Mouse (Mus musculus) lung, adult 2 months (tissue): ENCODE measurements around the gene Zfp994.

Source experiments
- CTCF ChIP-seq: fragments of 200-500 bp; IDR thresholded peaks from 2 replicates; pipeline ENCODE4 v1.5.1; 2011; ENCODE audit warnings: mild to moderate bottlenecking, low read length, control low read depth; ENCODE audit not compliant: insufficient read depth
- POLR2A ChIP-seq: fragments of 200-500 bp; IDR thresholded peaks from 2 replicates; pipeline ENCODE4 v1.6.1; 2011; ENCODE audit warnings: low read depth, mild to moderate bottlenecking, control low read depth, low read length, borderline replicate concordance; ENCODE audit errors: extremely low read depth

GRCm38 (mm10) chr17:22225422-22226012 lies at the start of gene Zfp994:
- TF ChIP-seq CTCF, result 0 out of 2 replicates have a peak, but pooled peaks have one; percentile 10
- TF ChIP-seq POLR2A, result peak; percentile 57; the same call in 1 of the 2 replicates
